Mouse (Mus musculus): Measurements from ENCODE around the gene Ube2g2.

GRCm38 (mm10) chr10:77682994-77683393, 60.9 kb downstream of the Ube2g2 start:
- TF ChIP-seq CTCF (IDR thresholded peaks at IDR 0.05; ENCODE audit: borderline replicate concordance, extremely low read depth, insufficient read depth, insufficient read length): no peak
- no peak for TF ChIP-seq POLR2A (IDR thresholded peaks at IDR 0.05; ENCODE audit: borderline replicate concordance, extremely low read depth, insufficient read depth, insufficient read length, poor library complexity, severe bottlenecking)
